Mouse (Mus musculus) Patski (cell line): ENCODE results near the gene Iqsec1. TPM values are rescaled to one million over a fixed set of nuclear protein-coding genes. Genes with fewer than 3 reads are reported as not detected.

Experiments
- ATAC-seq: fragments of 100-300 bp; one replicate; pipeline ENCODE4 v1.8.0; 2021
- CTCF ChIA-PET: fragments of 350-600 bp; sonication (Branson Sonifier 250); formaldehyde crosslinking; loops from one replicate; lab custom pipeline; 2022; ENCODE audit warnings: inconsistent platforms; lab: Charles Lee
- POLR2A ChIA-PET: fragments of 350-600 bp; sonication (Branson Sonifier 250); formaldehyde crosslinking; loops from one replicate; lab custom pipeline; 2022; ENCODE audit warnings: antibody characterized with exemption, inconsistent platforms; lab: Charles Lee
- DNase-seq: peaks from one replicate; pipeline ENCODE4 v3.0.0-alpha.2; 2011; ENCODE audit warnings: low read depth, low spot score
- H3K27me3 ChIP-seq: fragments of 371-371 bp; one replicate; pipeline ENCODE4 v1.5.1; 2021
- CTCF ChIP-seq: fragments of 100-300 bp; IDR thresholded peaks from one replicate; pipeline ENCODE4 v1.5.1; 2021
- in situ Hi-C: fragments of 300-500 bp; cut with MboI; formaldehyde crosslinking; loops from 3 replicates; pipeline ENCODE4 v1.11.1; 2018; ENCODE audit warnings: low pct_unique_long_range_greater_than_20kb, mixed read lengths
- polyA plus RNA-seq: library from polyadenylated mRNA; unstranded; gene quantifications from one replicate; pipeline ENCODE4 v1.2.3, GENCODE M21; 2021

Iqsec1 gene
- polyA plus RNA-seq, 1 experiment from 2014 or later, result 120 TPM

DNA sequence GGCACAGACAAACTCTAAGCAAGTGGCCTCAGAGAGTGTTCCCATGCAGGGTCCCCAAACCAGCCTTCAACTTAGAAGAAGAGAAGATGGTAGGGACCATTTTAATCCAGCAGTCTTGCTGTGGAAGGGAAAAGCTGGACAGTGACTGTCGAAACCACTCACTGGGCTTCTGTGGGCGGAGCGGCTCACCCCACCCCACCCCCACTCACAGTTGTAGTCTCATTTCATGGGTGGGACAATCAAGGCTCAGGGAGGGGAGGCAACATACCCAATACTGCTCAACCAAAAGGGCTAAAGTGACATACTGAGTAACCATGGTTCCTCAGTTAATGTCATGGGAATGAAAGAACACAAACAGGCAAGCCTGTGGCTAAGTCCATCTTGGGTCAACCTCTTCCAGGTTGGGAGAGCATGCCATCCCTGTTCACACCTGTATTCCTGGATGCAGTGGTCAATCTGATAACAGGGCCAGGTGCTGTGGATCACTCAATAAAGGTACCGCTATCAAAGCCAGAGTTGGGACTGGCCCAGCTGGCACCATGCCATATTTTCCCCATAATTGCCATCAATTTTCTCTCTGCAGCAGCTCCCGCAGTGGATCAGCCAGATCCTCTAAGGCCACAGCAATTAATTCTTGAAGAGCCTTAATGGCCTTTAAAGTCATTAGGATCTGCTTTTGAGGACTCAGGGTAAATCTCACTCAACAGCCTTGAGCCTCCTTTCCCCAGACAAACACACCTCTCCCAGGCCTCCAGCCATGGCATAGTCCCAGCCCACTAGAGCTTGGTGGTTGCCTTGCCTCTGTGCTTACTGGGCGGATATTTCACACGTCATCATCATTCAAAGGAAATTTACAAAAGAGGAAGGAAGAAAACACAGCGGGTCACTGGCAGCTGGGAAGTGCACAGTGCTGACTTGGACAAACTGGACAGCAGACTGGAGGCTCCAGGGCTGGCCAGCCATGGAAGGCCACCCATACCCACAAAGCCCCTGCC, 275.7 kb downstream of the Iqsec1 start:
- ChIA-PET CTCF (interaction anchor here (1.1 to 1.6 kb wide), 3 partner anchors 10 to 106 kb away, joined by 3 to 4 read pairs (median 4); no protein-coding TSS in a partner anchor), POLR2A (interaction anchor here (0.8 to 0.9 kb wide), 2 partner anchors 8 to 10 kb away, joined by 3 read pairs; no protein-coding TSS in a partner anchor)
- ATAC-seq (no peak), DNase-seq (no peak)
- no peak for TF ChIP-seq CTCF
- no peaks in the 10 kb centered on the region for H3K27me3 ChIP-seq
- in situ Hi-C loops, result no loop called here

DNA sequence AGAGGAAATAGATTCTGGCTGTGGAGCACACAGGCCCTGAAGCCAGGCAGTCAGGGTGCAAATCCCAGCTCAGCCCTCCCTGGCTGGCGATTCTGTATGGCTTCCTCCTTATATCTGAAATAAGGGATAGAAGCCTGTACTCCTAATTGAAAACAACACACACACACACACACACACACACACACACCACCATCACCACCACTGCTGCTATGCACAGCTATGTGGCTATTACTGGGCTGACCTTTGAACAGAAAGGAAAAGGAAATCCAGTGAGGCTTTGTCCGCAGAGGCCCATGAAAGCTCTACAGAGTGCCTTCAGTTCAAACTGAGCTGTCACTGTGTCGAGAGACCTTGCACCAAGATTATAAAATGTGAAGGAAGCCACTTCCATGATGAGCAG, 276.4 kb downstream of the Iqsec1 start:
- CTCF ChIA-PET, result no interaction called here
- in situ Hi-C loops, result no loop called here
- no peaks in the 10 kb centered on the region for H3K27me3 ChIP-seq
- TF ChIP-seq CTCF, result no peak
- POLR2A ChIA-PET, result interaction anchor here (0.8 kb wide), 1 partner anchor 9 kb away, joined by 3 read pairs; no protein-coding TSS in a partner anchor
- DNase-seq, result no peak
- ATAC-seq, result no peak

DNA sequence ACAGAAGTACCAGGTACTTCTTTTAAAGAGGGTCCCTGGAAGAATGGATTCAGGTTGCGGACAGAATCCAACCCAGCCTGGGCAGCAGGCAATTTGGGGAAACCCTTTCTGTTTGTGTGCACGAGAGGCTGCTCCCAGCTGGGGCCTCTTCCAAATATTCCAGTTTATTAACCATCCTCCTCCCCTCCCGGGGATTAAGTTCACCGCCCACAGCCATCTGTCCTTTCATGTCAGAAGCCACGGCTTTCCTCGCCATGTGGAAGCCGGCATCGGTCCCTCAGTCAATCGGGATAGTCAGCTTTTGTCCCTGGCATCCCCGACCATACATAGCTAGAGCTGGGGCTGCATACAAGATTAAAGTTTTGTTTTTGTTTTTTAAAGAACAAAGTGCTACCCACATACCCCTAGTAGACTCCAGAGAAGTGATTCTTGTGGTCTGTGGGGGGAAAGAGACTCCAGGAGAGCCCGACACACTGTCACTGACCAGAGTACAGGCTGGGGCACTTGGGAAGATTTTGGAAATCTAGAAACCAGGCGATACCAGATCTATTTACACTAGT, 276.9 kb downstream of the Iqsec1 start:
- no peaks in the 10 kb centered on the region for H3K27me3 ChIP-seq
- TF ChIP-seq CTCF, result no peak
- in situ Hi-C loops, result no loop called here
- no peak for DNase-seq
- ATAC-seq, result no peak
- POLR2A ChIA-PET, result no interaction called here
- CTCF ChIA-PET, result no interaction called here

DNA sequence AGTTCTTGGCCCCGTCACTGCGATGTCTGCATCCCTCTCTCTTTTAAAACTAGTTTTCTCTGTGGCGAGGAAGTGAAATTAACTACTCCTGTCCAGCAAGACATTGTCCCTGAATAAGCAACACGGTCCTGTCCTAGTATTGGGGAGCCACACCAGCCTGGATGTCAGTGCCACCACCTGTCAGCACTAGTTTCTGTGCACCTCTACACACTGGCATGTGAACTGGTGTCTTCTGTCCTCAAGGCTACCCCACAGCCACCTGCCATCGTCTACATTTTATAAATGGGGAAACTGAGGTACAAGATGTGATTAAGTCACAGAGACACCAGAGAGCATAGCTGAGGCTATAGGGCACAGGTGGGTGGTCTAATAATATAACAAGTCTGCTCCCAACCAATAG, 277.7 kb downstream of the Iqsec1 start:
- CTCF ChIA-PET, result interaction anchor here (1.5 kb wide), 1 partner anchor 40 kb away, joined by 3 read pairs; no protein-coding TSS in a partner anchor
- TF ChIP-seq CTCF, result no peak
- DNase-seq, result no peak

DNA sequence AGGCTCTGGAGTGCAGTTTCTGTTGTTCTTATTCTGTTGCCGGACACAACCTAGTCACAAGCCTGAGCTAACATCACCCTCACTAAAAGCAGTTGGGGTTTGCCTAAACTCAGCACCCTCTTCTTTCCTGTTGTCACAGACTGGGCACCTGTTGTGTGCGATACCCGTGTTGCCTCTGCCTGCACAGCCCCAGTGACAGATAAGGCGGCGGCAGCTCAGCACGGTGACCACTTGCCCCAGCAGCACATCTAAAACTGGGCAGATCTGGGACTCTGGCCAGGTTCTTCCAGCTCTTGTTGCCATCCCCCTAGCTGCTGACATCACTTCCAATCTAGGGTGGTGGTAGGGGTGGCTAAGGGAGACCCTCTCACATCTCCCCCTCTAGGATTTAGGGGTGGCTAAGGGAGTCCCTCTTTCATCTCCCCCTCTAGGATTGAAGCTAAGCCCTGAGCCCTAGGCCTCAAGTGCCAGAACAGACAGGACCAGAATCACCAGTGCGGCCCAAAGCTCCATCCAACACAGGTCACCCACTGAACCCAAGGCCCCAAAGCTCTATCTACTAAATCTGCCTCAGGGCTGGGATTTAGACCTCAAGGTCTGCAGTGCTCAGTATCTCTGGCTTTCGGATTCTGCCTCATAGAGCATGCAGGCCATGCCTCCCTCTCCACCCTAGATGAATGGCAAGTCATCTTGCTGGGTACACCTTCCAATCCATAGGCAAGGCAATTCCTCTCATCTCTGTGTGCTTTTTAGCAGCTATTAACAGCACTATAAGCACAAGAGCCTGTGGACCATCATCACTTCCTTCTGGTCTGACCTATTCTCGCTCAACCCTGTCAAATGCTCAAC, 278.3 kb downstream of the Iqsec1 start:
- no peak for TF ChIP-seq CTCF
- POLR2A ChIA-PET, result no interaction called here
- DNase-seq (no peak), ATAC-seq (no peak)
- in situ Hi-C loops, result no loop called here
- CTCF ChIA-PET, result interaction anchor here (0.9 to 1.5 kb wide), 3 partner anchors 11 to 102 kb away, joined by 3 read pairs; no protein-coding TSS in a partner anchor
- H3K27me3 ChIP-seq, result no peaks in the 10 kb centered on the region

More for the DNA sequence above, 277.7 kb downstream of the Iqsec1 start:
- no peaks in the 10 kb centered on the region for H3K27me3 ChIP-seq
- no peak for ATAC-seq
- in situ Hi-C loops, result no loop called here
- POLR2A ChIA-PET, result no interaction called here

DNA sequence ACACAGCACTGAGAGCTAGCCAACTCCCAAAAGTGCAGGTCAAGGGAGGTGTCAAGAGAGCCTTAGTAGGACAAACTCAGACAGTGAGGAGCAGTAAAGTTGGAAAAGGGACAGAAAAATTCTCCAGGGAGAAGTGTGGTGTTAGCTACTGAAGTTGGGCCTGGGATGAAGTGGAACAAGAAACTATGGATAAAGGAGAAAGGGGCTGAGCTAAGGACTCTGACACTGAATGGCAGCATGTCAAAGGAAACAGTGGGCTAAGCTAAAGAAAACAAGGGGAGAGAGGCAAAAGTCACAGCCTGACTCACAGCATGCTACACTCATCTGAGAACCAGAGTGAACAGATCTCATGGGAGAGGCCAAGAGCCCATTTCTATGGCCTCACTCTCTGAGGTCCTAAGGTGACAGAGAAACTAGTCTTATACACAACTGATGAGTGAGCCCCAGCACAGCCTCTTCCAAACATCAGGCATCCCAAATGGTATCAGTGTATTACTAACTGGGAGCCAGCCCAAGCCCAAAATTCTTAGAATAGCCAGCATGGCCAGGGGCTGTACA, 280.3 kb downstream of the Iqsec1 start:
- ChIA-PET POLR2A (no interaction called here), CTCF (no interaction called here)
- TF ChIP-seq CTCF, result no peak
- no peak for ATAC-seq
- no peak for DNase-seq
- no peaks in the 10 kb centered on the region for H3K27me3 ChIP-seq
- in situ Hi-C loops, result no loop called here

DNA sequence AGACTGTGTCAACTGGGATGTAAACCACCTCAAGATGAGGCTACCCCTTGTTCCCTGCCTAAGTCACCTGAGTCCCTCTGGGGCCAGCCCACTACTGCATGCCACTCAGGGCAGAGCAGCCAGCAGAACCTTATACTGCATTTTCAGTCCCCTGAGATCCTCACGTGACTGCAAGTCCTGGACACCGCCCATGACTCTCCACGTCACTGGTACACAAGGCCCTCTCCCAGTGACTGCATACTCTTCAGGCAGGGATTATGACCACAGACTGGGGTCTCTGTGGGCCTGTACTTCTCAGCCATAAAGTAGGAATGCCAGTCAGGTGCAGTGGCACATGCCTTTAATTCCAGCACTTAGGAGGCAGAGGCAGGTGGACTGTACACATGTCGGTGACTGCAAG, 281.3 kb downstream of the Iqsec1 start:
- DNase-seq, result no peak

DNA sequence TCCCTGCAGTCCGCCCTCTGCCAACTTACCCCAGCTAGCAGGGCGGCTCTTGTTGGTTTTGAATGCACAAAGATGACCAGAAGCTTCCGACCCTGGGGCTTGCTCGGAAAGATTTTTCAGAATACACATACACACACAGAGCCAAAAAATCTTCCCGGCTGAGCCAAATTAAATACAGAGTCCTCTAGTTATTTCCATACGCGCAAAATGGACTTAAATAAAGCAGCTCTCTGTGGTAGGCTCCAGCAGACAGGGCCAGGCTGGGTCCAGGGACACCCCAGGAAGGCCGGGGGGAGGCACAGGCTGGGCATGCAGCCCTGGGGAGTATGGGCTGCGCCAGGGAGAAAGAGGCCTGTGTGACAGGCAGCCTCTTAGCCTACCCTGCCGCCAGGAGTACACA, 282.0 kb downstream of the Iqsec1 start:
- DNase-seq, result no peak

More for the DNA sequence above, 281.3 kb downstream of the Iqsec1 start:
- TF ChIP-seq CTCF, result no peak
- CTCF ChIA-PET, result no interaction called here
- in situ Hi-C loops, result no loop called here
- no peaks in the 10 kb centered on the region for H3K27me3 ChIP-seq
- POLR2A ChIA-PET, result no interaction called here
- ATAC-seq, result no peak

DNA sequence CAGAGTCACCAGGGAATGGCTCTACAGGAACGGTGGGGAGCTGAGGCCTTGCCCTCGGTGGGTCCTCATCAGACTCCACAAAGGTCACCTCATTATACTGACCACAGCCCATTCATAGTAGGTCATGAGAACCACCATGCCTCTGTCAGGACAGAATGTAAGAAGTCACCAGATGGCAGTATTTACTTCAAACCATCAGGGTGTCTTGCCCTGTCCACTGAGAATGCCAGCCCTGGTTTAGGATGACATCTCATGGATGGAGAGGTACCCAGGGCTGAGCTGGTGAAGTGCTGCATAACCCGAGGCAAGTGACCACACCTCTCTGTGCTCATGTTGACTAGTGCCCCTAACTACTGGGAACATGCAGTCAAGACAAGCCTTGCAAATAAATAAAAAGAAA, 282.7 kb downstream of the Iqsec1 start:
- no peak for ATAC-seq
- in situ Hi-C loops, result no loop called here
- CTCF ChIA-PET, result interaction anchor here (2.2 kb wide), 1 partner anchor 14 kb away, joined by 8 read pairs; no protein-coding TSS in a partner anchor
- TF ChIP-seq CTCF, result no peak
- no peak for DNase-seq
- H3K27me3 ChIP-seq, result no peaks in the 10 kb centered on the region
- POLR2A ChIA-PET, result no interaction called here

More for the DNA sequence above, 282.0 kb downstream of the Iqsec1 start:
- ChIA-PET CTCF (interaction anchor here (2.2 kb wide), 1 partner anchor 15 kb away, joined by 8 read pairs; no protein-coding TSS in a partner anchor), POLR2A (no interaction called here)
- no peak for ATAC-seq
- H3K27me3 ChIP-seq, result no peaks in the 10 kb centered on the region
- TF ChIP-seq CTCF, result no peak
- in situ Hi-C loops, result no loop called here
